Mouse (Mus musculus) right cerebral cortex, postnatal 4 days (tissue): ENCODE measurements around the gene 1500011B03Rik.

Experiments used
- DNase-seq: peaks from one replicate; pipeline ENCODE4 v3.0.0-alpha.2; 2022

The 1500011B03Rik gene

DNA sequence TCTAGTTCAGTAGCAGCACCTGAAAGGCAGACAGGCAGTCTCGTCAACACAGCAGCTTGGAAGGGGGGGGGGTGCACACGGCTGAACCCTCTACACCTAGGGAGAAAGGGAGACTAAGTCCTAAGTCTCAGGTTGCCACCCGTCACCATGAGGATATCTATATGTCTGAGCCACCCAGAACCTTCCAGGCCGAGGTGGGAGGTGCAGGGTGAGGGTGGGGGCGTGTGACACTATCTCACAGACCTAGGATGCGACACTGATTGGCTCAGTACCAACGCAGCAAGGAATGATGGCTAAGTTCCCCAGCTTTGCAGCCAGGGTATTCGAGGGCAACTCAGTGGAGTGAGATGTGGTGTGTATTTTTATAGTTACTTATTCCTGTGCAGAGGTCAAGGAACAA, 14.9 kb downstream of the 1500011B03Rik start:
- DNase-seq, result no peak

DNA sequence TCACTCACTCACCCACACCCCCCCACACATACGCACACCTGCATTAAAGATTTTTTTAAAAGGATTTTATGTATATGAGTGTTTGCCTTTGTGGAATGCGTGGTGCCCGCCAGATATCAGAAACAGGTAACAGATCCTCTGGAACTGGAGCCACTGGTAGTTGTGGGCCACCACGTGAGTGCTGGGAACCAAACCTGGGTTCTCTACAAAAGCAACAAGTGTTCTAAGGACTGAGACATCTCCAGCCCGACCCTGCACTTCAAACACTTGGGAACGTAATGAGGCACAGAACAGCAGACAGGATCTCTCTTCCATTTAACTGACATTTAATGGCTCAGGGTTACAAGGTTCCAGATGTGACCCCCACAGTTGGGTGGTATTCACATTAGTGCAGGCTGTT, 15.4 kb downstream of the 1500011B03Rik start:
- DNase-seq, result no peak

DNA sequence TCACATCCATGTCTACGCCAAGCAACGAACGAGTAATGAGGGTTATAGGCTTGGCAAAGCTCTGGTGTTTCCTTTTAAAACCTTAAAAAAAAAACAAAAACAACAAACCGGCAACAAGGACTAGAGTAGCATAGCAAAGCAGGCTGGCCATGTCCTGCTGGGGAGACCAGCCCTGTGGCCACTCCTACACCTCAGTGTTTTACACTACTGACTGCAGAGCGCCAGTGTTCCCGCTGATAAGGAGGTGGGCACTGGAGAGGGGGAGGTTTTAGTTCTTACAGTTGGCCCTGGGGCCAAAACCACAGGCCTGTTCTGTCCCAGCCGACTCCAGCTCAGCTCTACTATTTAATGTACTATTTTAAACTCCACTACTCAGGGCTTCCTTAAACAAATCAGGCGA, 15.8 kb downstream of the 1500011B03Rik start:
- no peak for DNase-seq

DNA sequence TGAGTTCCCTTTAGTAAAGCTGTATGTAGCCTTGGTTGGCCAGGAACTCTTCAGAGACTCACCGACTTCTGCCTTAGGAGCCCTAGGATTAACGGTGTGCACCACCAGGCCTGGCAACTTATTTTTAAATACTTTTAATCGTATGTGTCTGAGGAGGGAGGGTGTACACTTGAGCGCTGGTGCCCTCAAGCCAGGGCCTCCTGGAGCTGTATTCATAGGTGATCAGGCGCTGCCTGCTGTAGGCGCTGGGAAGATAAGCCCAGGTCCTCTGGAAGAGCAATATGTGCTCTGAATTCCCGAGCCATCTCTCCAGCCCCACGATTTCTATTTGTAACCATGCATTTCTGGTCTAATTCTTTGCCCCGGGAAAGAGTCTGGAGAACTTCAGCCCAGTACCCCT, 16.2 kb downstream of the 1500011B03Rik start:
- DNase-seq, result no peak

- DNase-seq, result no peak
Observed at GRCm38 (mm10) chr5:114806636-114807035, 16.6 kb downstream of the 1500011B03Rik start.

DNA sequence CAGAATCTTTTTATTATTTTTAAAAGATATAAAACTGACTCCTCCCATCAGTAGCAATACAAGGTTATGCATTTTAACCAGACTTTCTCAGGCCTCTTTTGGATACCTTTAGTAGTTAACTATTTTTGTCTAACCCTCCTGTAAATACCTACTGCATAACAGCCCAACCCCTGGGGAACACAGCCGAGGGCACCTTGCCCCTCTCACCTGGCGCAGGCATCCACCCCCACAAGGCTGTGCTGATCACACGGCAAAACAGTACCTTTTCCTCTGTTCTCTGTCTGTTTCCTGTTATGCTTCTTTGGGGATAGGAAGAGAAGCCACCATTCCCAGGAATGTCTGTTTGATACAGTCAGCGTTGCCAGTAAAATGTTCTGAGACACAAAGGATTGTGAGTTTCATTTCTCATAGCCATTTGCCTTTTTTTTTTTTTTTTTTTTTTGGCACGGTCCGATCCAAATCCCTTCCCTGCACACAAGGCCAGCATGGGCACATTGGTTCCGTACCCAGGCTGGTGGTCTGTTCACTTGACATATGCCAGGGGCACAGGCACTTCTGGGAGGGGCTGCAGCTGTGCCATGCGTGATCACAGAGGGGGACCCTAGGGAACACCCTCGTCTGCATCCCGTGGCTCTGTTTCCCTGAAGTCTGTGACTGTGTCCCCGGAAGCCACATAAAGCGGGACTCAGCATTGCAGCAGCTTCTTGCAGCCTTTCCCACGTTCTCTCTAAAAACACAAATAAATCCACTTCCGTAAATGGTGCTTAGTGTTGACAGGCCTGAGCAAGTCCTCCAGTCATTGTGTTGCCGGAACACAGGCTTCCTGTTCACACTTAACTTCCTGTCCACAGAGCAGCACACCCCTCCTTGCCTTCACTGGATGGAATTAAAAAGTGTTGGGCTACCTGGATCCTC, 17.6 kb downstream of the 1500011B03Rik start:
- no peak for DNase-seq

GRCm38 (mm10) chr5:114804958-114805357, 18.3 kb downstream of the 1500011B03Rik start:
- peak; percentile 38 for DNase-seq

DNA sequence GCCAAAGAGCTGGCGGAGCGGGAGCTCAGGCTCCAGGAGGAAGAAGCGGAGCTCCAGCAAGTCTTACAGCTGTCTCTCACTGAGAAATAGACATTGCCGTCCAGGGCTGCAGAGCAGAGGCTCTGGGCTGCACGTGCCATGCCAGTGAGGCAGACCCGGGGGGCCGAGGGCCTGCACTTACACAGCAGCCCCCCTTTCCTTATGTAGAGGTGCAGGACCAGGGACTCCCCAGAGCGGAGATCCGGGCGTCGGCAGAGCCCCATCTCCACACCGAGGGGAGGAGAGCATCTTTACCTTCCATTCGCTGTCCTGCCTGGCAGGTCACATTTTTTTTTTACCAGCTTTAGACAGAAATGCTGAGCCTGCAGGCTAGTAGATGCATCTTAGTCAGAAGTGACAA, 18.9 kb downstream of the 1500011B03Rik start:
- no peak for DNase-seq

GRCm38 (mm10) chr5:114803231-114803630, 20.0 kb downstream of the 1500011B03Rik start:
- DNase-seq, result no peak

- DNase-seq, result no peak
Observed at GRCm38 (mm10) chr5:114801841-114802240, 21.4 kb downstream of the 1500011B03Rik start.

GRCm38 (mm10) chr5:114801049-114801448, 22.2 kb downstream of the 1500011B03Rik start:
- no peak for DNase-seq

DNA sequence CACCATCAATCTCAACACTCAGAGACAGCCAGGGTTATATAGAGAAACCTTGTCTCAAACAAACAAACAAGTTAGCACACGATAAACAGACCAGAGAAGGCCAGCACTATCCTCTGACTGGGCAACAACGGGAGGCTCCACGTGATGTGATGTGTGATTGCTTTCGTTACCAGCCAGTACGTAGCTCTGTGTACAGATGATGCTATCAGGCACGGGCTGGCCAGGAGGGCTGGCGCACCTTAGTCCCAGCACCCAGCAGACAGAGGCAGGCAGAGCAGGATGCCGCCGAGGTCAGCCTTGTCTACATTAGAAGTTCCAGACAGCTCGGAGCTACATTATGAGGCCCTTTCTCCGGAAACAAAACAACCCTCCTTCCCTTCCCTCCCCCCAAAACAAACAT, 23.4 kb downstream of the 1500011B03Rik start:
- DNase-seq, result no peak

- no peak for DNase-seq
Observed at GRCm38 (mm10) chr5:114797253-114797652, 26.0 kb downstream of the 1500011B03Rik start.

GRCm38 (mm10) chr5:114796299-114797012, 26.8 kb downstream of the 1500011B03Rik start:
- DNase-seq, result peak; percentile 61

DNA sequence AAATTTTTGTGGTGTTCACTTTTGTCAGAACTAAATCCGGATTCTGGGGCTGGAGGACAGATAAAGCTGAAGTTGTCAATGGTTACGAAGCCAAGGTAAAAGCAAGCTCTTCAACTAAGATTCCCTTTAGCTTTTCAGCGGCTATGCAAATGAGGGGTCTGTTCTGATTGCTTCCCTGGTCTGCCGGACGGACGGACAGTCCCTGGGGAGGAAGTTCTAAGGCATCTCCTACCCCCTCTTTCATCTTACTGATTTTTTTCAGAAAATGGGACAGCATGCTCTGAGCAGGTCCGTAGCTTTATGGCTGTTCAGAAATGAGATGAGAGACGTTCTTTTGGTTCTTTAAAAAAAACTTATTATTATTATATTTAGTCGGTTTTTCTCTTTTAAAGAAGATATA, 27.6 kb downstream of the 1500011B03Rik start:
- DNase-seq, result no peak

- DNase-seq, result no peak
Observed at GRCm38 (mm10) chr5:114795231-114795630, 28.0 kb downstream of the 1500011B03Rik start.

- DNase-seq, result no peak
Observed at GRCm38 (mm10) chr5:114794609-114795008, 28.7 kb downstream of the 1500011B03Rik start.

GRCm38 (mm10) chr5:114793317-114793716, 30.0 kb downstream of the 1500011B03Rik start:
- DNase-seq, result no peak

DNA sequence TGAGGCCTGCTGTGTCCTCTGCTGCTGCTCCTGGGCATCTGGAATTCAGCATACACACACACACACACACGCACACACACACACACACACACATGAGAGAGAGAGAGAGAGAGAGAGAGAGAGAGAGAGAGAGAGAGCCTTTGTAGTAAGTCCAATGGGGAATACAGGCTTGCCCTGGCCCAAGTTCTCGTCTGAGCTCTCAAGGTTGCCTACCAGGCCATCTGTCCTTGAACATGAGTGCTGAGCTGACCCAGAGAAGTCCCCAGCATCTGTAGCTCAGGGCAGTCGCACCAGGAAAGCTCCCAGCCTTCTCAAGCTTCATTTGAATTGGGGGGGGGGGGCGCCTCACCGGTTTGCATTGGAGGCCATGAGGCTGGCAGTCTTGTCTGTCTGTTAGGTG, 38.1 kb downstream of the 1500011B03Rik start:
- DNase-seq, result no peak

GRCm38 (mm10) chr5:114784622-114785165, 38.6 kb downstream of the 1500011B03Rik start:
- no peak for DNase-seq

GRCm38 (mm10) chr5:114783405-114784163, 39.7 kb downstream of the 1500011B03Rik start:
- DNase-seq, result no peak

- DNase-seq, result no peak
Observed at GRCm38 (mm10) chr5:114782991-114783390, 40.3 kb downstream of the 1500011B03Rik start.

GRCm38 (mm10) chr5:114780912-114781311, 42.4 kb downstream of the 1500011B03Rik start:
- no peak for DNase-seq
